Mouse (Mus musculus): Measurements from ENCODE around the gene Armc12. TPM values are rescaled to one million over a fixed set of nuclear protein-coding genes. Genes with fewer than 3 reads are reported as not detected.

Gene Armc12
- polyA plus RNA-seq, 1 experiment from 2014 or later: not detected

DNA sequence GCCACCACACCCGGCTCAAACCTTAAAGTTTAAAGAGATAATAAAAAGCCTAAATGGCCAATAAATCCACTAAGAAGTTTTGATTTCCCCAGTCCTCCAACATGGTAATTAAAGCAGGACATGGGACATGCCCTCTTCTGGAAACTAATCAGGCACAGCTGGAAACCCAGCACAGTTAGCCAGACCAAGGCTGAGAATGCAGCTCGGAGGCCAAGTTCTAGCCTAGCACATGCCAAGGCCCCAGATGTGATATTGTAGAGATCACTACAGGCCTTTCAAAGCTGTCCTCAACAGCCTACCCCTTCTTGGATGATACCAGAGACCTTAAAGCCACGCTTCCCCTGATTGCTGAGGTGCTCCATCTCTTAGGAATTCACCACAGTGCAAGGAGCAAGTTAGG lies 55.9 kb downstream of the Armc12 start:
- no peaks in the 10 kb centered on the region for H3K27me3 ChIP-seq (replicated peaks; ENCODE audit: control insufficient read depth, insufficient read depth, low read length)
- H3K9ac ChIP-seq (ENCODE audit: low read depth, low read length): no peak overlapping the region
- no peak for TF ChIP-seq CTCF (IDR thresholded peaks at IDR 0.05; ENCODE audit: low read depth)
- no peak overlapping the region for H3K27ac ChIP-seq (ENCODE audit: low read depth, low read length)
- ATAC-seq: no peak
- no peak overlapping the region for H3K4me2 ChIP-seq (replicated peaks; ENCODE audit: low read depth)
- H3K4me3 ChIP-seq (ENCODE audit: low read depth, low read length): no peak overlapping the region
- WGBS: 77% methylated on average over 3 of the region's 3 CpGs
- no peaks in the 10 kb centered on the region for H3K9me3 ChIP-seq (ENCODE audit: control insufficient read depth)
- no peaks in the 10 kb centered on the region for H3K4me1 ChIP-seq (replicated peaks; ENCODE audit: control insufficient read depth, insufficient read depth, low read length)
- peaks cover 27% of the 10 kb centered on the region for H3K36me3 ChIP-seq (ENCODE audit: control insufficient read depth, insufficient read depth)

DNA sequence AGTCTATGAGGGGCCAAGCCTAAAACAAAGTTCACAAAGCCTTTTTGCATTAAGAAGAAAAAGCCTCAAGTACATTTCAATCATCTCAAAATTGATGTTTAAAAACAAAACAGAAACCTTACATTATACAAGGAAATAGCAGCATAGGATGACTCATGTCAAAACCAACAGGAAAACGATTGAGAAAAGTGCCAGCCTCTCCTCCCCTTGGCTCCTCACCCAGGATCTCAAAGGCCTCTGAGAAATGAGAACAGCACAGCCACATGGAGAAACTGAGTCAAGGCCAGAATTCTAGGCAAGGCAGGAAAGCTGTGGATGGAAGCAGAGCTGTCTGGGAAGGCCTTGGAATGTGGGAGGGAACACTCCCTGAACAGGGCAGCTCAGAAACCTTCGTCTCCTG lies 58.0 kb downstream of the Armc12 start:
- Histone ChIP-seq H3K4me3 (ENCODE audit: low read depth, low read length) (no peak overlapping the region), H3K4me2 (replicated peaks; ENCODE audit: low read depth) (no peak overlapping the region), H3K9ac (ENCODE audit: low read depth, low read length) (no peak overlapping the region), H3K4me1 (replicated peaks; ENCODE audit: control insufficient read depth, insufficient read depth, low read length) (no peaks in the 10 kb centered on the region), H3K27me3 (replicated peaks; ENCODE audit: control insufficient read depth, insufficient read depth, low read length) (no peaks in the 10 kb centered on the region), H3K9me3 (ENCODE audit: control insufficient read depth) (no peaks in the 10 kb centered on the region), H3K36me3 (ENCODE audit: control insufficient read depth, insufficient read depth) (peaks cover 48% of the 10 kb centered on the region), H3K27ac (ENCODE audit: low read depth, low read length) (no peak overlapping the region)
- no peak for ATAC-seq
- TF ChIP-seq CTCF (IDR thresholded peaks at IDR 0.05; ENCODE audit: low read depth): no peak
- WGBS: 71% methylated on average over 2 of the region's 2 CpGs

Small RNAs within 50 kb of the gene (microRNA-seq; reads per million reads assigned to microRNA genes)
- not detected for gene Gm25195
- gene Mir6969: 1.9 reads per million

Other genes with a start within 250 kb of the Armc12 start
- 10.3 and 11.0 TPM in 2 replicates for gene Fance, start 217.3 kb upstream of the Armc12 start, polyA plus RNA-seq (2015; fragmentation: Nextera tagmentation; extraction: Ambion mirVana)
- 383 and 417 TPM in 2 replicates for gene Rpl10a, start 202.3 kb upstream of the Armc12 start, polyA plus RNA-seq (2015; fragmentation: Nextera tagmentation; extraction: Ambion mirVana)
- gene Tead3, start 180.0 kb upstream of the Armc12 start, polyA plus RNA-seq (2015; fragmentation: Nextera tagmentation; extraction: Ambion mirVana): 5.8 and 6.2 TPM in 2 replicates
- 1.2 and 1.4 TPM in 2 replicates for gene Tulp1, start 165.6 kb upstream of the Armc12 start, polyA plus RNA-seq (2015; fragmentation: Nextera tagmentation; extraction: Ambion mirVana)
- gene Fkbp5, start 13.3 kb upstream of the Armc12 start, polyA plus RNA-seq (2015; fragmentation: Nextera tagmentation; extraction: Ambion mirVana): 9.7 and 10.1 TPM in 2 replicates
- gene Clpsl2, start 18.6 kb downstream of the Armc12 start, polyA plus RNA-seq (2015; fragmentation: Nextera tagmentation; extraction: Ambion mirVana): not detected in 2 replicates
- 104 and 125 TPM in 2 replicates for gene Clps, start 30.0 kb downstream of the Armc12 start, polyA plus RNA-seq (2015; fragmentation: Nextera tagmentation; extraction: Ambion mirVana)
- gene Lhfpl5, start 44.8 kb downstream of the Armc12 start, polyA plus RNA-seq (2015; fragmentation: Nextera tagmentation; extraction: Ambion mirVana): 0.90 and 1.3 TPM in 2 replicates
- gene Srpk1, start 91.9 kb downstream of the Armc12 start, polyA plus RNA-seq (2015; fragmentation: Nextera tagmentation; extraction: Ambion mirVana): 55.2 and 70.3 TPM in 2 replicates
- gene Slc26a8, start 159.4 kb downstream of the Armc12 start, polyA plus RNA-seq (2015; fragmentation: Nextera tagmentation; extraction: Ambion mirVana): 0.17 and 0.40 TPM in 2 replicates
- 23.6 and 24.6 TPM in 2 replicates for gene Mapk14, start 160.5 kb downstream of the Armc12 start, polyA plus RNA-seq (2015; fragmentation: Nextera tagmentation; extraction: Ambion mirVana)
- 1.2 and 1.5 TPM in 2 replicates for gene AC170998.1, start 195.3 kb downstream of the Armc12 start, polyA plus RNA-seq (2015; fragmentation: Nextera tagmentation; extraction: Ambion mirVana)
- 204 and 222 TPM in 2 replicates for gene Mapk13, start 238.5 kb downstream of the Armc12 start, polyA plus RNA-seq (2015; fragmentation: Nextera tagmentation; extraction: Ambion mirVana)